Mouse (Mus musculus) kidney, postnatal 25 days (tissue): ENCODE data around the gene Lrp10.

Experiments used
- DNase-seq, 2 experiments: peaks; one replicate each; pipeline ENCODE4 v3.0.0; 2021; ENCODE audit warnings: mixed read lengths in 2 of 2

Lrp10 gene

GRCm38 (mm10) chr14:54463959-54464292 lies at the start of gene Lrp10:
Gene Lrp10 (plus strand): TSS chr14:54464137.
- peak; percentile 92 to 94 for DNase-seq

GRCm38 (mm10) chr14:54415241-54416020 lies 48.5 kb upstream of the Lrp10 start:
- peak in 1 of 2 experiments; percentile 39 for DNase-seq

- no peak for DNase-seq
Observed at GRCm38 (mm10) chr14:54416229-54416775, 47.6 kb upstream of the Lrp10 start.

GRCm38 (mm10) chr14:54416830-54417229 lies 47.1 kb upstream of the Lrp10 start:
- no peak for DNase-seq

- DNase-seq: peak; percentile 45 to 54
Observed at GRCm38 (mm10) chr14:54417623-54418081, 46.3 kb upstream of the Lrp10 start, which contains the start of gene Slc7a7. Gene Slc7a7 (minus strand): TSS chr14:54417780.

- DNase-seq: no peak
Observed at GRCm38 (mm10) chr14:54421014-54421413, 42.9 kb upstream of the Lrp10 start.

- peak in 1 of 2 experiments; percentile 46 for DNase-seq
Observed at GRCm38 (mm10) chr14:54423406-54423805, 40.5 kb upstream of the Lrp10 start.

GRCm38 (mm10) chr14:54424634-54425033 lies 39.3 kb upstream of the Lrp10 start:
- no peak for DNase-seq

GRCm38 (mm10) chr14:54425540-54425939 lies 38.4 kb upstream of the Lrp10 start:
- DNase-seq: no peak

GRCm38 (mm10) chr14:54426003-54426688 lies 37.8 kb upstream of the Lrp10 start:
- peak in 1 of 2 experiments; percentile 3 for DNase-seq

GRCm38 (mm10) chr14:54426689-54427398 lies 37.1 kb upstream of the Lrp10 start, which contains the start of gene Mrpl52:
Gene Mrpl52 (plus strand): TSS chr14:54426909.
- peak; percentile 95 to 96 for DNase-seq

GRCm38 (mm10) chr14:54427696-54428095 lies 36.2 kb upstream of the Lrp10 start:
- no peak for DNase-seq

- no peak for DNase-seq
Observed at GRCm38 (mm10) chr14:54428421-54428820, 35.5 kb upstream of the Lrp10 start.

- DNase-seq: no peak
Observed at GRCm38 (mm10) chr14:54429332-54430093, 34.4 kb upstream of the Lrp10 start.

GRCm38 (mm10) chr14:54430406-54431145 lies 33.4 kb upstream of the Lrp10 start:
- no peak for DNase-seq

GRCm38 (mm10) chr14:54431334-54432077 lies 32.4 kb upstream of the Lrp10 start, which contains the start of gene Mmp14:
Gene Mmp14 (plus strand): TSS chr14:54431612.
- peak; percentile 59 to 78 for DNase-seq

GRCm38 (mm10) chr14:54432078-54432836 lies 31.7 kb upstream of the Lrp10 start:
- peak; percentile 46 to 70 for DNase-seq

GRCm38 (mm10) chr14:54432837-54433830 lies 30.8 kb upstream of the Lrp10 start:
- DNase-seq: no peak
